Mouse (Mus musculus): Measurements from ENCODE around the gene Gm29133. TPM values are rescaled to one million over a fixed set of nuclear protein-coding genes. Genes with fewer than 3 reads are reported as not detected.

Gene Gm29133
- total RNA-seq (2023) = not detected

GRCm38 (mm10) chr3:75747897-75748296 is at the start of gene Gm29133:
Gm29133 (plus strand) TSS chr3:75748197.

Other genes starting within 250 kb of the Gm29133 start
- 100 to 1,000 TPM; 114 to 119 TPM for gene Pdcd10, start 191.3 kb upstream of the Gm29133 start, total RNA-seq (2023)
- gene Serpini1, start 190.7 kb upstream of the Gm29133 start, total RNA-seq (2023) = 10 to 100 TPM; 18.5 to 20.3 TPM
- gene Golim4, start 208.8 kb downstream of the Gm29133 start, total RNA-seq (2023) = 10 to 100 TPM; 16.0 to 17.1 TPM

All from B cell, adult 67 days (primary cell).